Mouse (Mus musculus): ENCODE results near the gene Echdc3. TPM values are rescaled to one million over a fixed set of nuclear protein-coding genes. Genes with fewer than 3 reads are reported as not detected.

The Echdc3 gene
- polyA plus RNA-seq (2012; rRNA removed) (7.3 and 8.7 TPM in 2 replicates), polyA plus RNA-seq (2014; fragmentation: Nextera tagmentation; extraction: Ambion mirVana) (8.8 and 11.4 TPM in 2 replicates)

GRCm38 (mm10) chr2:6212724-6213511, at the start of gene Echdc3:
Gene Echdc3 (minus strand): TSS chr2:6213033.
- peak within 1 kb of the TSS; percentile 55 to 66 for H3K4me3 ChIP-seq (ENCODE audit: insufficient read depth in 1 of 2, low read depth in 2 of 2, low read length in 2 of 2)
- H3K36me3 ChIP-seq (replicated peaks; ENCODE audit: control insufficient read depth, insufficient read depth, low read depth), result no peaks in the 10 kb centered on the region
- H3K4me2 ChIP-seq (ENCODE audit: low read depth), result peak within 1 kb of the TSS; percentile 67
- TF ChIP-seq CTCF (IDR thresholded peaks at IDR 0.05; ENCODE audit: low read depth) (no peak), EP300 (IDR thresholded peaks at IDR 0.05; ENCODE audit: low read depth) (no peak)
- DNase-seq (ENCODE audit: low read depth in 3 of 3, low spot score in 3 of 3) (peak; percentile 33 to 54 (median 50)), ATAC-seq (ENCODE audit: insufficient read depth) (peak; percentile 81)
- H3K27me3 ChIP-seq (ENCODE audit: control insufficient read depth, insufficient read depth, low read length), result no peaks in the 10 kb centered on the region
- H3K9ac ChIP-seq (replicated peaks), result peak within 1 kb of the TSS; percentile 39
- H3K9me3 ChIP-seq (ENCODE audit: control insufficient read depth, low read length), result no peaks in the 10 kb centered on the region
- peaks cover 0 to 8% of the 10 kb centered on the region in 2 experiments; a peak in 2 of 4 replicates for H3K4me1 ChIP-seq (replicated peaks; ENCODE audit: control insufficient read depth in 2 of 2, insufficient read depth in 2 of 2, low read length in 1 of 2)
- no peak within 1 kb of the TSS for H3K27ac ChIP-seq
- 7% methylated on average over 30 of the region's 30 CpGs for WGBS (ENCODE audit: insufficient replicate concordance)

DNA sequence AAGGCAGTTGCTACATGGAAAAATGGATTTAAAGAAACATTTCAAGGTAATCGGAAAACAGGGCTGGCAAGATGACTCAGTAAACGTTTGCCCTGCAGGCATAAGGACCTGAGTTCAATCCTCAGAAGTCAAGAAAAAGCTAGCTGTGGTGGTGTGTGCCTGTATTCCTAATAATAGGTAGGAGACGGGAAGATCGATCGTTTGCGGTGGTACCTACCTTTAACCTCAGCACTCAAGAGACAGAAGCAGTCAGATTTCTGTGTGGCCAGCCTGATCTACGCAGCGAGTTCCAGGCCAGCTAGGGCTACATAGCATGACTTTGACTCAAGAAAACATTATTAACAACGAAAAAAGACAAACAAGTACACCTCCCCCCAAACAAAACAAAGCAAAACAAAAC, 48.9 kb upstream of the Echdc3 start:
- Histone ChIP-seq H3K4me2 (ENCODE audit: low read depth) (no peak overlapping the region), H3K4me1 (replicated peaks; ENCODE audit: control insufficient read depth in 2 of 2, insufficient read depth in 2 of 2, low read length in 1 of 2) (peaks cover 31 to 33% of the 10 kb centered on the region in 2 experiments), H3K27me3 (ENCODE audit: control insufficient read depth, insufficient read depth, low read length) (no peaks in the 10 kb centered on the region), H3K9me3 (ENCODE audit: control insufficient read depth, low read length) (peaks cover 2% of the 10 kb centered on the region; the same call in 1 of the 2 replicates), H3K27ac (no peak overlapping the region), H3K36me3 (replicated peaks; ENCODE audit: control insufficient read depth, insufficient read depth, low read depth) (no peaks in the 10 kb centered on the region), H3K9ac (replicated peaks) (no peak overlapping the region), H3K4me3 (ENCODE audit: insufficient read depth in 1 of 2, low read depth in 2 of 2, low read length in 2 of 2) (no peak overlapping the region)
- TF ChIP-seq CTCF (IDR thresholded peaks at IDR 0.05; ENCODE audit: low read depth), result no peak
- TF ChIP-seq EP300 (IDR thresholded peaks at IDR 0.05; ENCODE audit: low read depth), result no peak
- no peak for ATAC-seq (ENCODE audit: insufficient read depth)
- DNase-seq (ENCODE audit: low read depth in 3 of 3, low spot score in 3 of 3), result no peak
- 81% methylated on average over 9 of the region's 9 CpGs for WGBS (ENCODE audit: insufficient replicate concordance)

DNA sequence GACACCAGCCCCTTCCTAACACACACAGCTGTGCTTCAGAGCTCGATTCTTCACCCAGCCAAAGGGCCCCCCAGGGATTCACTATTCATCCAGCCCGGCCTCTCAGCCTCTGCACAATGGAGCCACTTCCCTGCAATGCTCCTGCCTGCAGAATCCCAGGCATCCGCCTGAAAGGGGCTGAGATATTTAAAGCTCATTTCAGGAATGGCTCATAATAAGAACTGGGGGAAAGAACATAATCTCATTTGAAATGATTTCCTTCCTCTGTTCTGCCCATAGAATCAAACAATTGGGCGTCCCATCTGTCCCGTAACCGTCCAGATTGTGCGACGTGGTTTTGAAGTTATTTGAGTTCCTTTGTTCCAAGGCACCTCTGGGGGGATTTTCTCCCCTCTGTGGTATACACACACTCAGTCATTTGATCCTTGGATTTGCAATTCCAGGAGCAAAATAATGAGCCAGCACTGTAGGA, 48.4 kb upstream of the Echdc3 start:
- no peak for DNase-seq (ENCODE audit: low read depth in 3 of 3, low spot score in 3 of 3)
- Histone ChIP-seq H3K27me3 (ENCODE audit: control insufficient read depth, insufficient read depth, low read length) (no peaks in the 10 kb centered on the region), H3K4me3 (ENCODE audit: insufficient read depth in 1 of 2, low read depth in 2 of 2, low read length in 2 of 2) (no peak overlapping the region), H3K36me3 (replicated peaks; ENCODE audit: control insufficient read depth, insufficient read depth, low read depth) (no peaks in the 10 kb centered on the region), H3K4me1 (replicated peaks; ENCODE audit: control insufficient read depth in 2 of 2, insufficient read depth in 2 of 2, low read length in 1 of 2) (peaks cover 33% of the 10 kb centered on the region in 2 experiments), H3K9ac (replicated peaks) (no peak overlapping the region), H3K4me2 (ENCODE audit: low read depth) (no peak overlapping the region), H3K27ac (no peak overlapping the region), H3K9me3 (ENCODE audit: control insufficient read depth, low read length) (peaks cover 2% of the 10 kb centered on the region; the same call in 1 of the 2 replicates)
- ATAC-seq (ENCODE audit: insufficient read depth), result no peak
- WGBS (ENCODE audit: insufficient replicate concordance), result 65% methylated on average over 8 of the region's 8 CpGs
- TF ChIP-seq EP300 (IDR thresholded peaks at IDR 0.05; ENCODE audit: low read depth), result no peak
- no peak for TF ChIP-seq CTCF (IDR thresholded peaks at IDR 0.05; ENCODE audit: low read depth)

GRCm38 (mm10) chr2:6260661-6261060, 47.8 kb upstream of the Echdc3 start:
- H3K4me1 ChIP-seq (replicated peaks; ENCODE audit: control insufficient read depth in 2 of 2, insufficient read depth in 2 of 2, low read length in 1 of 2), result peaks cover 32 to 33% of the 10 kb centered on the region in 2 experiments
- no peak overlapping the region for H3K4me3 ChIP-seq (ENCODE audit: insufficient read depth in 1 of 2, low read depth in 2 of 2, low read length in 2 of 2)
- H3K27me3 ChIP-seq (ENCODE audit: control insufficient read depth, insufficient read depth, low read length), result no peaks in the 10 kb centered on the region
- TF ChIP-seq CTCF (IDR thresholded peaks at IDR 0.05; ENCODE audit: low read depth) (no peak), EP300 (IDR thresholded peaks at IDR 0.05; ENCODE audit: low read depth) (no peak)
- no peaks in the 10 kb centered on the region for H3K36me3 ChIP-seq (replicated peaks; ENCODE audit: control insufficient read depth, insufficient read depth, low read depth)
- DNase-seq (ENCODE audit: low read depth in 3 of 3, low spot score in 3 of 3) (no peak), ATAC-seq (ENCODE audit: insufficient read depth) (no peak)
- H3K4me2 ChIP-seq (ENCODE audit: low read depth), result no peak overlapping the region
- H3K27ac ChIP-seq, result no peak overlapping the region
- WGBS (ENCODE audit: insufficient replicate concordance), result 79% methylated on average over 4 of the region's 4 CpGs
- peaks cover 1% of the 10 kb centered on the region; the same call in 1 of the 2 replicates for H3K9me3 ChIP-seq (ENCODE audit: control insufficient read depth, low read length)
- H3K9ac ChIP-seq (replicated peaks), result no peak overlapping the region

DNA sequence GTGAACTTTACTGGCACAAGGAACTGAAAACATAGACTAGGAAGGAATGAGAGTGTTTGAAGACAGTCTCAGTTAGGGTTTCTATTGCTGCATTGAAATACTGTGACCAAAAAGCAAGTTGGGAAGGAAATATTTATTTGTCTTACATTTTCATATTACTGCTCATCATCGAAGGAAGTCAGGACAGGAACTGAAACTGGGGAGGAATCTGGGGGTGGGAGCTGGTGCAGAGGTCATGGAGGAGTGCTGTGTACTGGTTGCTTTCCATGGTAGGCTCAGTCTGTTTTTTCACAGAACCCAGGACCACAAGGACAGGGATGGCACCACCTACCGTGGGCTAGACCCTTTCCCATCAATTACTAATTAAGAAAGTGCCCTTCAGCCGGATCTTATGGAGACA, 46.3 kb upstream of the Echdc3 start:
- H3K4me1 ChIP-seq (replicated peaks; ENCODE audit: control insufficient read depth in 2 of 2, insufficient read depth in 2 of 2, low read length in 1 of 2), result peaks cover 17 to 18% of the 10 kb centered on the region in 2 experiments
- no peaks in the 10 kb centered on the region for H3K36me3 ChIP-seq (replicated peaks; ENCODE audit: control insufficient read depth, insufficient read depth, low read depth)
- no peak for ATAC-seq (ENCODE audit: insufficient read depth)
- no peak overlapping the region for H3K4me2 ChIP-seq (ENCODE audit: low read depth)
- H3K27me3 ChIP-seq (ENCODE audit: control insufficient read depth, insufficient read depth, low read length), result no peaks in the 10 kb centered on the region
- no peak for DNase-seq (ENCODE audit: low read depth in 3 of 3, low spot score in 3 of 3)
- H3K9me3 ChIP-seq (ENCODE audit: control insufficient read depth, low read length), result no peaks in the 10 kb centered on the region
- TF ChIP-seq CTCF (IDR thresholded peaks at IDR 0.05; ENCODE audit: low read depth) (no peak), EP300 (IDR thresholded peaks at IDR 0.05; ENCODE audit: low read depth) (no peak)
- H3K4me3 ChIP-seq (ENCODE audit: insufficient read depth in 1 of 2, low read depth in 2 of 2, low read length in 2 of 2), result no peak overlapping the region
- no peak overlapping the region for H3K27ac ChIP-seq
- WGBS (ENCODE audit: insufficient replicate concordance), result 59% methylated on average over 3 of the region's 3 CpGs
- H3K9ac ChIP-seq (replicated peaks), result no peak overlapping the region

Data from liver, embryonic 14.5 days (tissue).